Mouse (Mus musculus) embryonic facial prominence, embryonic 14.5 days (tissue): ENCODE results near the gene Gm8237. TPM values are rescaled to one million over a fixed set of nuclear protein-coding genes. Genes with fewer than 3 reads are reported as not detected.
A peak's percentile ranks its signal among the peaks of the same experiment; 100 is the strongest.
"Not testable (repeated sequence)": the region's sequence is repeated elsewhere in the genome, so short reads cannot be mapped to it uniquely, and the experiment has no call there.

Source experiments
- ATAC-seq: fragments of 200-750 bp; cut with Nextera tagmentation; 2 replicates; pipeline ENCODE4 v1.8.0; 2017; ENCODE audit warnings: low read depth, moderate number of reproducible peaks, moderate TSS enrichment
- DNase-seq: peaks from one replicate; pipeline ENCODE4 v3.0.0-alpha.2; 2015; ENCODE audit warnings: low spot score
- H3K27ac ChIP-seq: fragments of 300-500 bp; sonication (generic); replicated peaks from 2 replicates; pipeline ENCODE4 v1.5.1; 2014; ENCODE audit warnings: low read depth, mild to moderate bottlenecking, low read length, moderate library complexity
- H3K27me3 ChIP-seq: fragments of 300-500 bp; sonication (generic); replicated peaks from 2 replicates; pipeline ENCODE4 v1.6.1; 2014; ENCODE audit warnings: low read length; ENCODE audit not compliant: control insufficient read depth, insufficient read depth
- H3K36me3 ChIP-seq: fragments of 300-500 bp; sonication (generic); 2 replicates; pipeline ENCODE4 v1.6.1; 2014; ENCODE audit warnings: low read length, mixed read lengths; ENCODE audit not compliant: control insufficient read depth, insufficient read depth
- H3K4me1 ChIP-seq: fragments of 300-500 bp; sonication (generic); 2 replicates; pipeline ENCODE4 v1.6.1; 2014; ENCODE audit warnings: antibody characterized with exemption, low read length; ENCODE audit not compliant: control insufficient read depth, insufficient read depth
- H3K4me2 ChIP-seq: fragments of 300-500 bp; sonication (generic); 2 replicates; pipeline ENCODE4 v1.6.1; 2014; ENCODE audit warnings: low read depth, mild to moderate bottlenecking, low read length, moderate library complexity, mixed read lengths
- H3K4me3 ChIP-seq: fragments of 300-500 bp; sonication (generic); 2 replicates; pipeline ENCODE4 v1.5.1; 2014; ENCODE audit warnings: low read depth, mild to moderate bottlenecking, low read length
- H3K9ac ChIP-seq: fragments of 300-500 bp; sonication (generic); 2 replicates; pipeline ENCODE4 v1.6.1; 2014; ENCODE audit warnings: low read depth, mild to moderate bottlenecking, low read length, moderate library complexity, mixed read lengths
- H3K9me3 ChIP-seq: fragments of 300-500 bp; sonication (generic); 2 replicates; pipeline ENCODE4 v1.6.1; 2016; ENCODE audit warnings: low read length; ENCODE audit not compliant: control insufficient read depth
- WGBS: fragments of 180-500 bp; shearing (Covaris S2); extraction: QIAGEN DNeasy Blood & Tissue Kit; methylation state at CpG from one replicate; pipeline ENCODE4 v1.1.7; 2014; 5-methylcytosine and 5-hydroxymethylcytosine counted together
- polyA plus RNA-seq: library from polyadenylated mRNA; unstranded; fragments of >200 nt; fragmentation: Nextera tagmentation; extraction: Ambion mirVana; gene quantifications from 2 replicates; pipeline ENCODE4 v1.2.1, GENCODE M21; 2014

The Gm8237 gene
- not detected in 2 replicates for polyA plus RNA-seq

GRCm38 (mm10) chr14:5880241-5880640, at the start of gene Gm8237:
Gm8237 (minus strand) TSS chr14:5880382.
- DNase-seq, H3K27ac ChIP-seq, ATAC-seq, H3K27me3 ChIP-seq, H3K4me1 ChIP-seq, H3K36me3 ChIP-seq, H3K9me3 ChIP-seq, H3K9ac ChIP-seq: not testable (repeated sequence)
- WGBS = 1% methylated on average over 6 of the region's 22 CpGs
- H3K4me3 ChIP-seq = peak within 1 kb of the TSS; percentile 32
- peak within 1 kb of the TSS; percentile 61 for H3K4me2 ChIP-seq

- not testable (repeated sequence) for H3K4me1 ChIP-seq
- 76% methylated on average over 7 of the region's 7 CpGs for WGBS
Measured at GRCm38 (mm10) chr14:5923276-5923675, 43.1 kb upstream of the Gm8237 start.

GRCm38 (mm10) chr14:5918330-5918942, 38.3 kb upstream of the Gm8237 start:
- H3K9me3 ChIP-seq, H3K4me1 ChIP-seq, ATAC-seq, H3K27me3 ChIP-seq, H3K4me2 ChIP-seq, H3K36me3 ChIP-seq, H3K27ac ChIP-seq, H3K4me3 ChIP-seq, H3K9ac ChIP-seq, DNase-seq: not testable (repeated sequence)
- WGBS = 77% methylated on average over 4 of the region's 4 CpGs

More at GRCm38 (mm10) chr14:5923276-5923675, 43.1 kb upstream of the Gm8237 start:
- H3K36me3 ChIP-seq, H3K27me3 ChIP-seq, H3K9me3 ChIP-seq, H3K4me3 ChIP-seq, H3K27ac ChIP-seq, DNase-seq, ATAC-seq, H3K9ac ChIP-seq, H3K4me2 ChIP-seq: not testable (repeated sequence)

- not testable (repeated sequence) for H3K27me3 ChIP-seq, H3K4me2 ChIP-seq, DNase-seq, H3K36me3 ChIP-seq, H3K4me3 ChIP-seq, H3K4me1 ChIP-seq, H3K27ac ChIP-seq, H3K9ac ChIP-seq, ATAC-seq, H3K9me3 ChIP-seq
- 88% methylated on average over 2 of the region's 2 CpGs for WGBS
Measured at GRCm38 (mm10) chr14:5913701-5914100, 33.5 kb upstream of the Gm8237 start.

GRCm38 (mm10) chr14:5879791-5880190, 391 bp downstream of the Gm8237 start:
- WGBS = 0% methylated on average over 9 of the region's 28 CpGs
- peak overlapping the region; percentile 32 for H3K4me3 ChIP-seq
- not testable (repeated sequence) for H3K27me3 ChIP-seq, H3K36me3 ChIP-seq, ATAC-seq, H3K9me3 ChIP-seq, H3K4me1 ChIP-seq, H3K27ac ChIP-seq, H3K9ac ChIP-seq, DNase-seq
- peak overlapping the region; percentile 61 for H3K4me2 ChIP-seq

GRCm38 (mm10) chr14:5879136-5879535, 1.0 kb downstream of the Gm8237 start:
- H3K27ac ChIP-seq, H3K4me2 ChIP-seq, H3K4me1 ChIP-seq, H3K4me3 ChIP-seq, H3K36me3 ChIP-seq, H3K9ac ChIP-seq, ATAC-seq, H3K27me3 ChIP-seq, H3K9me3 ChIP-seq: not testable (repeated sequence)
- WGBS = 5% methylated on average over 5 of the region's 11 CpGs
- DNase-seq = peak; percentile 54

GRCm38 (mm10) chr14:5855911-5856310, 24.3 kb downstream of the Gm8237 start:
- WGBS = 78% methylated on average over 3 of the region's 3 CpGs
- H3K36me3 ChIP-seq, H3K4me2 ChIP-seq, H3K4me3 ChIP-seq, H3K27ac ChIP-seq, H3K4me1 ChIP-seq, H3K9me3 ChIP-seq, H3K9ac ChIP-seq, ATAC-seq, DNase-seq, H3K27me3 ChIP-seq: not testable (repeated sequence)

- DNase-seq, H3K9me3 ChIP-seq, H3K4me3 ChIP-seq, H3K9ac ChIP-seq, H3K27ac ChIP-seq, H3K4me1 ChIP-seq, H3K36me3 ChIP-seq, H3K4me2 ChIP-seq, H3K27me3 ChIP-seq, ATAC-seq: not testable (repeated sequence)
- no CpG with 5 or more reads among the region's 3 CpGs for WGBS
Measured at GRCm38 (mm10) chr14:5830229-5830628, 50.0 kb downstream of the Gm8237 start, which contains the start of gene Gm3424. Gm3424 (minus strand) TSS chr14:5830329.

- not testable (repeated sequence) for H3K27me3 ChIP-seq, H3K4me3 ChIP-seq, H3K36me3 ChIP-seq, DNase-seq, ATAC-seq, H3K9me3 ChIP-seq, H3K4me2 ChIP-seq, H3K27ac ChIP-seq, H3K9ac ChIP-seq, H3K4me1 ChIP-seq
- WGBS = no CpG with 5 or more reads among the region's 47 CpGs
Measured at GRCm38 (mm10) chr14:5812699-5813356, 67.4 kb downstream of the Gm8237 start.
